Mouse (Mus musculus) gastrocnemius, postnatal 25 days (tissue): Measurements from ENCODE around the gene Tnnt2. TPM values are rescaled to one million over a fixed set of nuclear protein-coding genes. Genes with fewer than 3 reads are reported as not detected.

Experiments
- DNase-seq: peaks from one replicate; pipeline ENCODE4 v3.0.0; 2022
- total RNA-seq, 2 experiments: library from RNA; stranded (reverse); gene quantifications; 1 replicate in 1 of 2; 2 replicates in 1 of 2; pipeline ENCODE4 v1.2.3; 2021

The Tnnt2 gene
- total RNA-seq, 2 experiments from 2014 or later: 6.2 to 8.4 TPM

GRCm38 (mm10) chr1:135818481-135819086 is 17.6 kb upstream of the Tnnt2 start, which contains the start of gene Lad1:
Gene Lad1, plus strand, starts transcription at chr1:135818598.
- DNase-seq: no peak

- DNase-seq: no peak
Measured at GRCm38 (mm10) chr1:135820071-135820470, 16.1 kb upstream of the Tnnt2 start.

GRCm38 (mm10) chr1:135820736-135821364 is 15.3 kb upstream of the Tnnt2 start:
- no peak for DNase-seq

GRCm38 (mm10) chr1:135821780-135822179 is 14.4 kb upstream of the Tnnt2 start:
- no peak for DNase-seq

- no peak for DNase-seq
Measured at GRCm38 (mm10) chr1:135828918-135829317, 7.2 kb upstream of the Tnnt2 start.

GRCm38 (mm10) chr1:135834206-135834859 is 1.8 kb upstream of the Tnnt2 start:
- DNase-seq: no peak

GRCm38 (mm10) chr1:135834983-135835382 is 1.2 kb upstream of the Tnnt2 start:
- DNase-seq: no peak

GRCm38 (mm10) chr1:135838626-135839025 is 2.5 kb downstream of the Tnnt2 start:
- no peak for DNase-seq

GRCm38 (mm10) chr1:135839065-135839464 is 2.9 kb downstream of the Tnnt2 start:
- DNase-seq: no peak

GRCm38 (mm10) chr1:135840675-135841395 is 4.7 kb downstream of the Tnnt2 start:
- DNase-seq: no peak

- no peak for DNase-seq
Measured at GRCm38 (mm10) chr1:135843519-135844262, 7.5 kb downstream of the Tnnt2 start.

GRCm38 (mm10) chr1:135844481-135844880 is 8.3 kb downstream of the Tnnt2 start:
- DNase-seq: no peak

GRCm38 (mm10) chr1:135846632-135847031 is 10.5 kb downstream of the Tnnt2 start:
- DNase-seq: no peak

- DNase-seq: no peak
Measured at GRCm38 (mm10) chr1:135847139-135847562, 11.0 kb downstream of the Tnnt2 start.

GRCm38 (mm10) chr1:135847611-135848351 is 11.6 kb downstream of the Tnnt2 start:
- DNase-seq: no peak

GRCm38 (mm10) chr1:135850722-135851512 is 14.8 kb downstream of the Tnnt2 start:
- peak; percentile 20 for DNase-seq

- DNase-seq: no peak
Measured at GRCm38 (mm10) chr1:135852044-135852756, 16.0 kb downstream of the Tnnt2 start.

- DNase-seq: no peak
Measured at GRCm38 (mm10) chr1:135853200-135853599, 17.0 kb downstream of the Tnnt2 start.

- no peak for DNase-seq
Measured at GRCm38 (mm10) chr1:135854591-135855343, 18.6 kb downstream of the Tnnt2 start.
